Mouse (Mus musculus): ENCODE results near the gene Sema4b. TPM values are rescaled to one million over a fixed set of nuclear protein-coding genes. Genes with fewer than 3 reads are reported as not detected.
A peak's percentile ranks its signal among the peaks of the same experiment; 100 is the strongest.

Gene Sema4b
- total RNA-seq, 4 experiments from 2014 or later, result 0.92 to 2.1 (median 1.5) TPM

GRCm38 (mm10) chr7:80177438-80177837 is 9.2 kb upstream of the Sema4b start:
- DNase-seq (ENCODE audit: low spot score in 2 of 2), result no peak

- no peak for DNase-seq (ENCODE audit: low spot score in 2 of 2)
Measured at GRCm38 (mm10) chr7:80178037-80178729, 8.5 kb upstream of the Sema4b start.

- DNase-seq (ENCODE audit: low spot score in 2 of 2), result no peak
Measured at GRCm38 (mm10) chr7:80179327-80179726, 7.3 kb upstream of the Sema4b start.

GRCm38 (mm10) chr7:80179790-80180189 is 6.9 kb upstream of the Sema4b start:
- no peak for DNase-seq (ENCODE audit: low spot score in 2 of 2)

- DNase-seq (ENCODE audit: low spot score in 2 of 2), result no peak
Measured at GRCm38 (mm10) chr7:80180202-80180601, 6.4 kb upstream of the Sema4b start.

- DNase-seq (ENCODE audit: low spot score in 2 of 2), result no peak
Measured at GRCm38 (mm10) chr7:80181078-80181477, 5.6 kb upstream of the Sema4b start.

- no peak for DNase-seq (ENCODE audit: low spot score in 2 of 2)
Measured at GRCm38 (mm10) chr7:80182139-80182538, 4.5 kb upstream of the Sema4b start.

- no peak for DNase-seq (ENCODE audit: low spot score in 2 of 2)
Measured at GRCm38 (mm10) chr7:80183466-80183865, 3.2 kb upstream of the Sema4b start.

GRCm38 (mm10) chr7:80183969-80184368 is 2.7 kb upstream of the Sema4b start:
- no peak for DNase-seq (ENCODE audit: low spot score in 2 of 2)

GRCm38 (mm10) chr7:80184551-80184950 is 2.1 kb upstream of the Sema4b start:
- no peak for DNase-seq (ENCODE audit: low spot score in 2 of 2)

GRCm38 (mm10) chr7:80184968-80185367 is 1.7 kb upstream of the Sema4b start:
- no peak for DNase-seq (ENCODE audit: low spot score in 2 of 2)

- DNase-seq (ENCODE audit: low spot score in 2 of 2), result peak; percentile 23 to 28
Measured at GRCm38 (mm10) chr7:80186021-80186420, 620 bp upstream of the Sema4b start.

GRCm38 (mm10) chr7:80187501-80187900 is 860 bp downstream of the Sema4b start:
- no peak for DNase-seq (ENCODE audit: low spot score in 2 of 2)

- no peak for DNase-seq (ENCODE audit: low spot score in 2 of 2)
Measured at GRCm38 (mm10) chr7:80188579-80189125, 2.0 kb downstream of the Sema4b start.

GRCm38 (mm10) chr7:80189147-80189933 is 2.7 kb downstream of the Sema4b start:
- DNase-seq (ENCODE audit: low spot score in 2 of 2), result no peak

GRCm38 (mm10) chr7:80191455-80191854 is 4.8 kb downstream of the Sema4b start:
- no peak for DNase-seq (ENCODE audit: low spot score in 2 of 2)

- DNase-seq (ENCODE audit: low spot score in 2 of 2), result peak; percentile 44 to 61
Measured at GRCm38 (mm10) chr7:80192226-80193061, 5.8 kb downstream of the Sema4b start.

GRCm38 (mm10) chr7:80193941-80194739 is 7.5 kb downstream of the Sema4b start:
- no peak for DNase-seq (ENCODE audit: low spot score in 2 of 2)

GRCm38 (mm10) chr7:80195146-80195545 is 8.5 kb downstream of the Sema4b start:
- DNase-seq (ENCODE audit: low spot score in 2 of 2), result no peak

- no peak for DNase-seq (ENCODE audit: low spot score in 2 of 2)
Measured at GRCm38 (mm10) chr7:80195576-80196263, 9.1 kb downstream of the Sema4b start.
